Mouse (Mus musculus): Measurements from ENCODE around the gene Smim10l1.

Gene Smim10l1

GRCm38 (mm10) chr6:133104609-133104921, at the start of gene Smim10l1:
Gene Smim10l1 (plus strand): TSS chr6:133104909.
- no peak for DNase-seq (ENCODE audit: low read depth, low spot score)

GRCm38 (mm10) chr6:133055716-133056115, 49.0 kb upstream of the Smim10l1 start, which contains the start of gene Tas2r140:
Gene Tas2r140 (minus strand): TSS chr6:133055816.
- no peak for DNase-seq (ENCODE audit: low read depth, low spot score)

- DNase-seq (ENCODE audit: low read depth, low spot score), result no peak
These were observed 12.5 kb upstream of the Smim10l1 start for GRCm38 (mm10) chr6:133092226-133092625.

- DNase-seq (ENCODE audit: low read depth, low spot score), result no peak
These were observed 2.3 kb upstream of the Smim10l1 start for GRCm38 (mm10) chr6:133102430-133102829.

GRCm38 (mm10) chr6:133104922-133105859, 482 bp downstream of the Smim10l1 start:
- DNase-seq (ENCODE audit: low read depth, low spot score), result peak; percentile 91
